Mouse (Mus musculus) spleen, embryonic (tissue): Measurements from ENCODE around the gene Ifit2.
"Not testable (repeated sequence)": the region's sequence is repeated elsewhere in the genome, so short reads cannot be mapped to it uniquely, and the experiment has no call there.

Source experiments
- CTCF ChIA-PET: fragments of 350-600 bp; sonication (Branson Sonifier 250); formaldehyde crosslinking; loops from one replicate; lab custom pipeline; 2022; lab: Charles Lee

The Ifit2 gene

GRCm38 (mm10) chr19:34539422-34539821, 11.1 kb upstream of the Ifit2 start:
- CTCF ChIA-PET, result no interaction called here

- CTCF ChIA-PET, result no interaction called here
Observed at GRCm38 (mm10) chr19:34546211-34546610, 4.3 kb upstream of the Ifit2 start.

GRCm38 (mm10) chr19:34547976-34548375, 2.5 kb upstream of the Ifit2 start:
- CTCF ChIA-PET, result interaction anchor here (0.6 kb wide), 1 partner anchor 88 kb away, joined by 4 read pairs; no protein-coding TSS in a partner anchor

DNA sequence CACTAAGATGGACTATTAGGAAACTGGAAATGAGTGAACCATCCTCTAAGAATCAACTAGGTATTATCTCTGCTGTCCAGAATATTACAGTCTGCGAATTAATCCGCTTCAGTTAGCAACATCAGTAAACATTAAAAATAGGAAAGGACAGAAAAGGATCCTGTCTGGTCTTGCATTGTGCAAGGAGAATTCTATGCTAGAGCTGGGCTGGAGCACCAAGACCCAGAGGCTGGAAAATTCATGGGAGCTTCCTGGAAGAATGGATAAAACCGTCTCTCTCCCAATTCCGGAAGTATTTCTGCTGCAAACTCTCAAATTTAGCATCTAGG, 325 bp upstream of the Ifit2 start:
- CTCF ChIA-PET, result interaction anchor here (0.8 to 2.1 kb wide), 3 partner anchors 85 to 107 kb away, joined by 3 to 23 read pairs (median 12); no protein-coding TSS in a partner anchor

DNA sequence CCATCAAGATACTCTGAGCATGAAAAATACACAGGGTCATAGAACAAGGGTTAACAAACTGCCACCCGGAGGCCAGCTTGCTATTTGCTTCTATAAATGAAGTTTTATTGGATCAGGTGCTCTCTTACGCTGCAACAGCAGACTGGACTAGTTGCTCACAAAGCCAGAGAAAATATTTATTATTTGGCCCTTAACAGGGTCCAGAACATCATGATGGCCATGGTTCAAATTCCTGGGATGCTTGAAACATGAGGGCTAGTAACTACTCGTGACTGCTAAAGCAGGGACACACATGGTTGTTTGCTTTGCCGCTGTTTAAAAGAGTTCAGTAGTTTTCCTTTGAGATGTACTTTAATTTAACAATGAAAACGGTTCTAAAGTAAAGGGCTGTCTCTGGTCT, 1.5 kb downstream of the Ifit2 start:
- CTCF ChIA-PET, result interaction anchor here (0.5 kb wide), 1 partner anchor 67 kb away, joined by 3 read pairs; no protein-coding TSS in a partner anchor

DNA sequence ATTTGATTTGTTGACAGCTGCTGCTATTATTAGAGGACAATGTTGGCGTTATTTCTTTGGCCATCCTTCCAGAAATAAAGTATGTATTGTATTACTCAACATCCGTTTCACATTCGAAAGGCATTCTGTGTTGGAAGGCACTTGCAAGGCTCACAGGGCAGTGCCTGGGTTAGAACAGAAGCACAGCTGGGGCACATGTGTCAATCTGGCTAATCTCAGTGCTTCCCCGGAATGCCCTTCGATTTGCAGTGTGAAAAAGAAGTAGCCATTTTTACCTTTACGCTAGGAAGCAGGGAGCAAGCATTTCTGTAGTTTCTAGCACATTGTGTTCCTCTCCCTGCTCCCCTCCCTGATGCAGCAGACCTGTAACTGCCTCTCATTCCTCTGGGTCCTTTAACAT, 2.5 kb downstream of the Ifit2 start:
- CTCF ChIA-PET, result no interaction called here

DNA sequence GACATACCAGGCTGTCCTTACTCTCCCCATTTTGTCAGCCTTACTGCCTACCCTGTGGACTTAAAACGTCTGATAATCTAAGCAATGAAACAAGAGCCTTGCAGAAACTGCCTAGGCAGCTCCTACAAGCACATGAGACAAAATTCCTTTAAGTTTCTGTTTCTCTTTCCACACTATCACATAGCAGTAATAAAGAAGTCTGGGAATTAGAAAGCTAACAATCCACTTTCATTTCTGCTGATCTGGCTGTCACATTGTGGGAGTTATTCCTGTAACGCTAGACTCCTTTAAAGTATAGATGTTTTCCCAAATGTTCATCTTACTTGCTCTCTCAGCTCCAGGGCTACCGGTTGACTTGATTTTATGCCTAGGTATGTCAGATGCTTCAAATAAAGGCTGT, 3.0 kb downstream of the Ifit2 start:
- CTCF ChIA-PET, result no interaction called here

DNA sequence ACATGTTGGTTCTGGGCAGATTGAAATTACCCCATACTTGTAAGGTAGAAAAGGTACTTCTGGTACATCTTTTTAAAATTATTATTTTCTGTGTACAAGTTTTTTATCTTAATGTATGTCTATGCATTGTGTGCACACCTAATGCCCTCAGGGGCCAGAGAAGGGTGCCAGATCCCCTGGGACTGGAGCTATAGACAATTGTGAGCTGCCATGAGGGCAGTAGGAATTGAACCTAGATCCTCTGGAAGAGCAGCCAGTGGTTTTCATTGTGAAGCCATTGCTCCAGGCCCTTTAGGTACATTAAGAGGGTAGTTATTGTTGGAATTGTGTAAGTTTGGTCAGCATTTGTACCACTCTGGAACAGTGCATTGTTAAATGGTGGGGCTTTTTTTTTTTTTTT, 3.6 kb downstream of the Ifit2 start:
- CTCF ChIA-PET, result interaction anchor here (0.6 to 0.7 kb wide), 3 partner anchors 9 to 1357 kb away, joined by 3 to 9 read pairs (median 8); no protein-coding TSS in a partner anchor

GRCm38 (mm10) chr19:34556621-34557020, 6.1 kb downstream of the Ifit2 start:
- CTCF ChIA-PET, result no interaction called here

GRCm38 (mm10) chr19:34562556-34562955, 12.1 kb downstream of the Ifit2 start:
- CTCF ChIA-PET, result no interaction called here

- CTCF ChIA-PET, result no interaction called here
Observed at GRCm38 (mm10) chr19:34566178-34566784, 15.8 kb downstream of the Ifit2 start.

DNA sequence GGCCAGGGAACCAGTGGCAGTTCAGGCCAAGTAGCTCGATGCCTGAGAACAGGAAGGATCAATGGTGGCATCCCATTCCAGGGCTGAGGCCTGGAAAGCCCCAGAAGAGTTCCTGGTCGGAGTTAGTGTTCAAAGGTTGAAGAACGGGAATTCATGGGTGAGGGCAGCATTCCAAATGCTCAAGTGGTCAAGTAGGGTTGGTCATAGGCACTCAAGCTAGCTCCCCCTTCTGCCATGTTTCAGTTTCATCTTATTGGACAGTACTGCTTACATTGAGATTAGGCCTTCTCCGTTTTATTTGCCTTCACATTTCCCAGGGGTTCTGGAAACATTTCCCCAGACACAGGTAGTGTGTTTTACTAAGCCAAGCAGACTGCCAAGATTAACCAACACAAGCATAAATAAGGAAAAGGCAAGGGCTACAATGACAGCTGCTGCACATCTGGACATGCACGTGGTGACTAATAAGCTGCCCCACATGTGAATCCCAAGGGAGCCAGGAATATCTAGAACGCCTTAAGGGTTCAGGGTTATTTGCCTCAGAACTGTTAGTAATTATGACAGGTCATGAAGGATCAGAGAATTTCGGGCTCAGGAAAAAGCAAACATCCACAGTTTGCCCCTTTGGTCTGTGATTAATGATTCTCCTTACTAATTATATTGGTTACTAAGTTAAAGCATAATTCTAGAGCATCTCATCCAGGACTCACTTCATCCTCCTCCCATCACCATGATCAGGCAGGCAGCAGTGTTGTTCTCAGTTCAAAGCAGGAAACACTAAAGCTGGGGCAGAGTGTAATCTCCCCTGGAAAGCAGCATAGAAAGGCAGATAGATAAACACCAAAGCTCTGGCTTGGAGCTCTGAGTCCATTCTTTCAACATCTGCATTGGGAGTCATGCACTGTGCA, 18.7 kb downstream of the Ifit2 start:
- CTCF ChIA-PET, result interaction anchor here (0.6 kb wide), 1 partner anchor 11 kb away, joined by 6 read pairs; no protein-coding TSS in a partner anchor

GRCm38 (mm10) chr19:34569896-34570476, 19.5 kb downstream of the Ifit2 start:
- CTCF ChIA-PET, result interaction anchor here (0.6 kb wide), 1 partner anchor 12 kb away, joined by 6 read pairs; no protein-coding TSS in a partner anchor

- CTCF ChIA-PET, result interaction anchor here (0.6 to 0.7 kb wide), 2 partner anchors 51 to 253 kb away, joined by 3 to 4 read pairs; no protein-coding TSS in a partner anchor
Observed at GRCm38 (mm10) chr19:34571080-34571479, 20.6 kb downstream of the Ifit2 start.

DNA sequence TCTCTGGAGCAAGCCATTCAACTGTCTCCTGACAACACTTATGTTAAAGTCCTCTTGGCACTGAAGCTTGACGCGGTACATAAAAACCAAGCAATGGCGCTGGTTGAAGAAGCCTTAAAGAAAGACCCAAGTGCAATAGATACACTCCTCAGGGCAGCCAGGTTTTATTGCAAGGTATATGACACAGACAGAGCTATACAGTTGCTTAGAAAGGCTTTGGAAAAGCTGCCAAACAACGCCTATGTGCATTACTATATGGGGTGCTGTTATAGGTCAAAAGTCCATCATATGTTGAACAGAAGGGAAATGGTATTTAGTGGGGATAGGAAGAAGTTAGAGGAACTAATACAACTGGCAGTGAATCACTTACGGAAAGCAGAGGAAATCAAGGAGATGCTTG, 23.2 kb downstream of the Ifit2 start:
- CTCF ChIA-PET, result no interaction called here

- CTCF ChIA-PET, result no interaction called here
Observed at GRCm38 (mm10) chr19:34577121-34577520, 26.6 kb downstream of the Ifit2 start.

- CTCF ChIA-PET, result interaction anchor here (0.5 kb wide), 1 partner anchor 280 kb away, joined by 3 read pairs; no protein-coding TSS in a partner anchor
Observed at GRCm38 (mm10) chr19:34582696-34583095, 32.2 kb downstream of the Ifit2 start.

- CTCF ChIA-PET, result interaction anchor here (0.5 kb wide), 1 partner anchor 280 kb away, joined by 3 read pairs; no protein-coding TSS in a partner anchor
Observed at GRCm38 (mm10) chr19:34583126-34583766, 32.8 kb downstream of the Ifit2 start, which contains the start of gene Ifit3. Ifit3 (plus strand) TSS chr19:34583531.

- CTCF ChIA-PET, result not testable (repeated sequence)
Observed at GRCm38 (mm10) chr19:34585740-34586458, 35.4 kb downstream of the Ifit2 start.

DNA sequence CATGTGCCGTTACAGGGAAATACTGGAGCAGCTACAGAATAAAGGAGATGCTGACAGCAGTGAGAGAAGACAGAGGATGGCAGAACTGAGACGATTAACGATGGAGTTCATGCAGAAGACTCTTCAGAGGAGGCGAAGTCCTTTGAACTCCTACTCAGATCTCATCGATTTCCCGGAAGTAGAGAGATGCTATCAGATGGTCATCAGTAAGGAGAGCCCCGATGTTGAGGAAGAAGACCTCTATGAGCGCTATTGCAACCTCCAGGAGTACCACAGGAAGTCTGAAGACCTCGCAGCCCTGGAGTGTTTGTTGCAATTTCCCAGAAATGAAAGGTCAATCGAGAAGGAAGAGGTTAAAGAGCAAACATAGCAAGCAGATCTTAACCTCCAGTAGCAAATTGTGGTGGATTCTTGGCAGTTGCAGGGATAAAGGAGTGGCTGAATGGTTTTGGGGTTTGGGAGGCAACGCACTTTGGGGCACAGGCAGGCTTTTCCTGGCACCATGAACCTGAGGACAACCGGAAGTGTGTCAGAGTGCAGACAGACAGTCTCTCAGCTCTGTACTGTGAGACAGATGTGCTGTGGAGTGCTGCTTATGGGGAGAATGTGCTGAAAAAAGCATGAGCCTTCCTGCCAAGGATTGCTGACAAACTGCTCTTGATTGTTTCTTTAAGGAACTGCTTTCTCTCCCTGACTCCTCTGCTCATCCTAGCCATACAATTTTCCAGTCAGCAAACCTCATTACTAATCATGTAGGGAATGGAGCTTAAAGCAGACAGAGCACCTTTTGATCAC, 37.6 kb downstream of the Ifit2 start:
- CTCF ChIA-PET, result not testable (repeated sequence)
